Mouse (Mus musculus) liver, embryonic 14.5 days (tissue): ENCODE data around the gene Plekha5.

ENCODE experiments used
- CTCF ChIP-seq: IDR thresholded peaks from 2 replicates; pipeline ENCODE4 v1.5.1; 2016; ENCODE audit warnings: antibody characterized with exemption, low read depth, control low read depth
- EP300 ChIP-seq: IDR thresholded peaks from 2 replicates; pipeline ENCODE4 v1.6.1; 2016; ENCODE audit warnings: antibody characterized with exemption, low read depth

DNA sequence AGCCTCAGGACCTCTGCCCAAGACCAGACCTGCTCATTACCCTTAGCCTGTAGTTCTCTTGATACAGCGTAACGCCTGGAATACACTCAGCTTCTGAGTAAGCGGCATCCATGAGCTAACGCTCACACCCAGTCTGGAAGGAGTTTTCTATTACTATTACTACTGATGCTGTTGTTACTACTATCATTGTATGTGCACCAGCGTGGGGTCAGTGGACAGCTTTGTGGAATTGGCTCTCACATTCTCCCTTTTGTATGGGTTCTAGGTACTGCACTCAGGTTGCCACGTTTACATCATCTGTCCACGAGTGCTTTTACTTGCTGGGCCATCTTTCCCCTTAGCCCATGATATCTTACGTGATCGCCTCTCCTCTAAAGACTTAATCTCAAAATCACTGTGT, 8.5 kb downstream of the Plekha5 start:
- TF ChIP-seq EP300 (no peak), CTCF (no peak)
